Mouse (Mus musculus): Measurements from ENCODE around the gene Fam227a.

Gene Fam227a

DNA sequence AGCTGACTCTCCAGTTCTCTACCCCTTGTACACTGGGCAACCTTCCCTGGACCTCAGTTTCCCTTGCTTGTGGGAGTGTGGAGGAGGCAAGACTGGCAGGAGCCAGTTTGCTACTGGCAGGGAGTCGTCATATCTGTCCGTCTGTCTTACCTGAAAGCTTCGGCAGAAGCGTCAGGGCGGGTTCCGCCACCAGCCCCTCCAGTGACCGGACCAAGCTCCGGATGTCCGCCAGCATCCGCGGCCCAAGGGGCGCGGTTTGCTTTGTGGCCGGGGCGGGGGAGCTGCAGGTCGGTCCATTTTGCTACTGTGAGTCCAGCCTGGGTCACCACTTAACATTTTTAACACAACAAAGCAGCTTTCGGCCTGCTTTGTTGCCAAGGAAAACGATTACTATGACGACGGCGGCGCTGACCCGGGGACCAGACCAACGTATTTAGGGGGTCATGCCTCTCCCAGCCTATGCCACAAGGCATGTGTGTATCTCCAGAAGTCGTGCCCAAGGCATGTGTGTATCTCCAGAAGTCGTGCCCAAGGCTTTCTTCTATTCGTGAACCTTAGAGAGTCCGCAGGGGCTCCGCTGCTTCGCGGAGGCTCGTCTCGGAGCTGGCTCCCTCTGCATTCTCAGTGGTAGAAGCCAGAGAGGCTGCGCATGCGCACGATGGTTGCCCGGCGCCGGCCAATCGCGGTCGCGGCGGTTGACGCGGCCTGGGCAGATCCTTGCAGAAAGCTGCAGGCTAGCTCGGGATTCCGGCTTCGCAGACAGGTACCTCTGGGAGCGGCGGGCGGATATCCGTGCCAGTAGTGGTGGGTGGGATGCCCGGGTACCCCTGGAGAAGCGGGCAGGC, at the start of gene Fam227a, which contains the start of gene Cby1:
Gene Fam227a, minus strand, starts transcription at position 426 of the 845 bp plus-strand sequence.
Gene Cby1, plus strand, starts transcription at position 669 of the 845 bp plus-strand sequence.
- DNase-seq (ENCODE audit: low read depth): peak; percentile 95

GRCm38 (mm10) chr15:79708229-79708822, 49.6 kb upstream of the Fam227a start:
- DNase-seq (ENCODE audit: low read depth): no peak

DNA sequence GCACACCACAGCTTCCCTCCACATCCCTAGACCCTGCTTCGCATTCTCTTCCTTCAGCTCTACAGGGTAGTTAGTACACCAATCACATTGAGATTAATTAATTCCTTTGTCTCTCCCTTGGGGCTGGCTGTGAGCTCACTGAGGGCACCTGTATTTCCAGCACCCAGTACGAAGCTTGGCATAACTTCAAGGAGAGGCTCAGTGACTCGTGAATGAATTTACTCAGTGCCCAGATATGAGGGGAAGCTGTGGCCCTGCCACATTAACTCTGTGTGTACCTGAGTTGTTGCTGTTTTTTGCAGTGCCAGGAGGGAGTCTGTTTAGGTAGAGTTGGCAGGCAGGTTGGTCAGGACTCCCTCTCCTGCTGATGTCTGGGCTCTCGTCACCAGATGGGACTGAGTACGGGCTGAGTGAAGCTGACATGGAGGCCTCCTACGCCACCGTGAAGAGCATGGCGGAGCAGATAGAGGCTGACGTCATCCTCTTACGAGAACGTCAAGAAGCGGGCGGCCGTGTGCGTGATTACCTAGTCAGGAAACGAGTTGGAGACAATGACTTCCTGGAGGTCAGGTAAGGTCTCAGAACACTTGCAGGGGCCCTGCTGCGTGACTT, 48.0 kb upstream of the Fam227a start:
- no peak for DNase-seq (ENCODE audit: low read depth)

DNA sequence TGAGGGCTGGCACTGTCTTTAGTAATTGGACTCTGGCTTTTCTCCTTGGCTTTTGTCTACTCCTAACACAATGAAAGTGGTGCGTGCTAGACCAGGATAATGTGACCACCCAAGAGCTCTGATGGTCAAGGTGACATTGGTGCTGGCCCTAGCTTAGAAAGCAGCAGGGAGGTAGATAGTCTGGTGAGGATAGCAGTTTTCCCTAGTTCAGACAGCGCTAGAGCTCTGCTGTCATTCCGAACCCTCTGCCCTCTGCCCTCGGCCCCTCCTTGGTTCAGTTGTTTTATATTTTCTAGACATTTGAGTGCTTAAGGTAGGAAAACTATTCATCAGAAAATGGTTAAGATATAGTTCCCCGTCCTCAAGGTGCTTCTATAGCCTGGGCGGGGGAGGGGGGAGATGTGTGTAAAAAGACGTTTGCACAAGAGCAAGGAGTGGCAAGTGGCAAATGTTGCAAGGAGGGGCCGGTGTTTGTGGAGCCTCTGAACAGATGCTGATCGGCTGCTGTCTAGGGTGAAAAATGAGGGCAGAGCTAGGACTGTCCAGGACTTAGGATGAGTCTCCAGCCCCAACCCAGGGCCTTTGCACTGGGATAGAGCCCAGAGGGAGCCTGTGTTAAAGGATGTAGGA, 38.9 kb upstream of the Fam227a start:
- no peak for DNase-seq (ENCODE audit: low read depth)

- no peak for DNase-seq (ENCODE audit: low read depth)
These were observed 38.3 kb upstream of the Fam227a start for GRCm38 (mm10) chr15:79697011-79697410.

GRCm38 (mm10) chr15:79696508-79696907, 37.8 kb upstream of the Fam227a start:
- DNase-seq (ENCODE audit: low read depth): no peak

DNA sequence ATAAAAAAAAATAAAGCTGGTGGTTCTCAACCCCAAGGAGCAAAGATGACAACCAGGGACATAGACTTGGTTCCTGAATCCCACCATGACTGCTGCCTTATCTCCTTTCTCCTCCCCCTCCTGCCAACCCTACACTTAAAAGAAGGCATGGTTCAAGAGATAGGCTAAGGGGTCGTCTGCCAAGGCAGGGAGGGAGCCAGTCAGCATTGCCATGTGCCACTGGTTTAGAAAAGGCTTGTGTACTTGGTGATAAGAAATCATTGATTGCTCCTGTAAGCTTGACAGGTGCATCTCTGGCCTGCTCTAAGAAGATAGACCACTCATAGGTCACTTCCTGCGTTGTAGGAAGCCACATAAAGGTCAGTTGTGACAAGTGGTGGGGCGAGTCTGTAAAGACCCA, 36.8 kb upstream of the Fam227a start:
- DNase-seq (ENCODE audit: low read depth): no peak

GRCm38 (mm10) chr15:79694512-79694911, 35.8 kb upstream of the Fam227a start:
- peak; percentile 52 for DNase-seq (ENCODE audit: low read depth)

- peak; percentile 81 for DNase-seq (ENCODE audit: low read depth)
These were observed 35.0 kb upstream of the Fam227a start for GRCm38 (mm10) chr15:79693740-79694139.

DNA sequence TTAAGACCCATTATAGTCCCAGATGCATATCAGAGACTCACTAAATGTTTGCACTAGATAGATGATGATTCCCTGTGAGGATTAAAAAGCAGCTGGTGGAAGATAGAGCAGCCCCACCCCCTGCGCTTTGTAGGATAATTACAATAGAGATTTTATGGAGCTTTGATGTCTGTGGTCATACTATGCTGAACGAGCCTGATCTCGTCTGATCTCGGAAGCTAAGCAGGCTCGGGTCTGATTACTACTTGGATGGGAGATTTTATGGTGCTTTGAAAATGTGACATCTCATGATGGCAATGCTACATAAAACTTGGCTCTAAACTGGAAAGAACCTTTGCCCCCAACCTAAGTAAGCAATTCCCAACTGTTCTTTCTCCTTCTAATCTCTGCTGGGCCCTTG, 33.6 kb upstream of the Fam227a start:
- peak; percentile 33 for DNase-seq (ENCODE audit: low read depth)

DNA sequence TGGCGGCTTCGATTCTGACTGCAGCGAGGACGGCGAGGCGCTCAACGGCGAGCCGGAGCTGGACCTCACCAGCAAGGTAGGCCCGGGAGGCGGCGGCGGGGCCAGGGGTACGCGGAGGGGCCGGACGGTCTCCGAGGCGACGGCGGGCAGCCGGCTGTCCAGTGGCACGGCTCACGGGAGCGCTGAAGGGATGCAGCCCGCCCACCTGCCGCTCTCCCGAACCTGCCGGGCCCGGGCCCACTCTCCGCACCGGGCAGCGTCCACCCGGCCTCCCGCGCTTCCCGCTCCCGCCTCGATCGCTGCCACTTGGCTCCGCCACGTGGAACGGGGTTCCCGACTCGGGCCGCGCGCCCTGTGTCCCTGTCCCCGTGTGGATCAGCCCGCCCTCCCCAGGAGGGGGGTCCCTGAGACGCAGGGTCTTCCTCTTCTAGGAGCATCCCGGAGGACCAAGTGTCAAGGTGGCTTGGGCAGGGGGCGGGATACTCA, 32.3 kb upstream of the Fam227a start:
- DNase-seq (ENCODE audit: low read depth): no peak

DNA sequence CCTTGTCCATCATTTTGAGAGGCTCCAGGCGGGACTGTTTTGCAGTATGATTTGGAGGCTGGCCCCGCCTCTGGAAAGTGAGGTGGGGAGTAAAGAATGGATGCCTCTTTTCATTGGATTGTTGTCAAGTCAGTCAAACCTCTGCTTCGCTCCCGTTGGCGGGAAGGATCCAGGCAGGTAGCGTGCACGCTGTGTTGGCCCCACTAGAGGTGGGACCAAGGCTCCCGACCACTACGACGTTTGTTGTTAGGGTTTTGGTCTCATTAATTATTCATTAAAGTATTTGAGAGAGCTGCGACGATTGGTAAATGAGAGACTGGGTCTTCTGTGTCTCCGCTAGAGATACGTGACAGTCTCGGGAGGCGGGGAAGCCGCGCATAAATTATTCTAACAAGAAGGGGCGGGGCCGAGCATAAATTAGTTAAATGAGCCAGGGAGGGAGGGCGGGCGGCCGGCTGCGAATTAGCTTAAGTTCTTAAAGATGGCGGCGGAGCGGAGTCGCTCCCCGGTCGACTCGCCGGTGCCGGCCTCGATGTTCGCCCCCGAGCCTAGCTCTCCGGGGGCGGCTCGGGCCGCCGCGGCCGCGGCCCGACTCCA, 31.8 kb upstream of the Fam227a start, which contains the start of gene Gtpbp1:
Gene Gtpbp1, plus strand, starts transcription at position 420 of the 597 bp plus-strand sequence.
- peak; percentile 99 for DNase-seq (ENCODE audit: low read depth)

- DNase-seq (ENCODE audit: low read depth): peak; percentile 89
These were observed 31.1 kb upstream of the Fam227a start for GRCm38 (mm10) chr15:79689662-79690425.

GRCm38 (mm10) chr15:79688268-79688956, 29.7 kb upstream of the Fam227a start:
- no peak for DNase-seq (ENCODE audit: low read depth)

GRCm38 (mm10) chr15:79687646-79688267, 29.0 kb upstream of the Fam227a start, which contains the start of gene Josd1:
Josd1 (minus strand) TSS chr15:79687919.
- peak; percentile 98 for DNase-seq (ENCODE audit: low read depth)

GRCm38 (mm10) chr15:79687175-79687574, 28.4 kb upstream of the Fam227a start:
- no peak for DNase-seq (ENCODE audit: low read depth)

- DNase-seq (ENCODE audit: low read depth): peak; percentile 43
These were observed 27.5 kb upstream of the Fam227a start for GRCm38 (mm10) chr15:79686046-79686869.

GRCm38 (mm10) chr15:79685141-79685641, 26.4 kb upstream of the Fam227a start:
- no peak for DNase-seq (ENCODE audit: low read depth)

DNA sequence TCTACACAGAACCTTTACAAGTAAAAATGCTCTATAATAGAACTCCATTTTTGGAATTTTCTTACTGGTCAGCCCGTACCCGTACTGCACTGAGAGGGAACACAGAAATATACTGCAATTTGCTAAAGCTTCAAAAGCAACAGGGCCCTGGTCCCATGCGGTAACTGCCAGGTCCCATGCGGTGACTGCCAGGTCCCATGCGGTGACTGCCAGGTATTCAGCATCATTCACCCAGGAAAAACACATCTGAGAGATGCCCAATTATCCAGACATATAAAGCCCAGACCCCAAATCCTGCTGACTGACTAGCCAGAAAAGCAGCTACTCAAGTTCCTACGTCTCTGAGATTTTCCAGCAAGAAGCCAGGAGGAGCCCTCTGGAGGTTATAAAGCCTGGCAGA, 25.9 kb upstream of the Fam227a start:
- DNase-seq (ENCODE audit: low read depth): no peak

Data from induced T-regulatory cell, adult 2 months (primary cell).